Mouse (Mus musculus) midbrain, embryonic 12.5 days (tissue): ENCODE measurements around the gene Dennd4c. TPM values are rescaled to one million over a fixed set of nuclear protein-coding genes. Genes with fewer than 3 reads are reported as not detected.

Source experiments
- ATAC-seq: fragments of 200-750 bp; cut with Nextera tagmentation; 2 replicates; pipeline ENCODE4 v1.8.0; 2017; ENCODE audit warnings: low read depth, moderate TSS enrichment, moderate library complexity; ENCODE audit not compliant: low FRiP score
- H3K27ac ChIP-seq: fragments of 300-500 bp; sonication (generic); replicated peaks from 2 replicates; pipeline ENCODE4 v1.5.1; 2016; ENCODE audit warnings: mild to moderate bottlenecking
- H3K27me3 ChIP-seq: fragments of 300-500 bp; sonication (generic); 2 replicates; pipeline ENCODE4 v1.6.1; 2016; ENCODE audit warnings: mild to moderate bottlenecking
- H3K36me3 ChIP-seq: fragments of 300-500 bp; sonication (generic); 2 replicates; pipeline ENCODE4 v1.6.1; 2016
- H3K4me1 ChIP-seq: fragments of 300-500 bp; sonication (generic); 2 replicates; pipeline ENCODE4 v1.6.1; 2016
- H3K4me2 ChIP-seq: fragments of 300-500 bp; sonication (generic); replicated peaks from 2 replicates; pipeline ENCODE4 v1.6.1; 2016; ENCODE audit warnings: mild to moderate bottlenecking, moderate library complexity
- H3K4me3 ChIP-seq: fragments of 300-500 bp; sonication (generic); 2 replicates; pipeline ENCODE4 v1.5.1; 2016; ENCODE audit warnings: mild to moderate bottlenecking
- H3K9ac ChIP-seq: fragments of 300-500 bp; sonication (generic); replicated peaks from 2 replicates; pipeline ENCODE4 v1.6.1; 2016; ENCODE audit warnings: mild to moderate bottlenecking, moderate library complexity
- H3K9me3 ChIP-seq: fragments of 300-500 bp; sonication (generic); 2 replicates; pipeline ENCODE4 v1.6.1; 2016; ENCODE audit warnings: mild to moderate bottlenecking
- WGBS: fragments of 180-500 bp; shearing (Covaris S2); methylation state at CpG from one replicate; pipeline ENCODE4 v1.1.7; 2016; 5-methylcytosine and 5-hydroxymethylcytosine counted together
- polyA plus RNA-seq: library from polyadenylated mRNA; unstranded; fragments of >200 nt; fragmentation: Nextera tagmentation; extraction: Ambion mirVana; gene quantifications from 2 replicates; pipeline ENCODE4 v1.2.1, GENCODE M21; 2016

The Dennd4c gene
- polyA plus RNA-seq, 1 experiment from 2014 or later, result 6.1 TPM

- no peak overlapping the region for H3K9ac ChIP-seq
- no peak for ATAC-seq
- H3K27ac ChIP-seq, result no peak overlapping the region
- no peaks in the 10 kb centered on the region; the same call in 1 of the 2 replicates for H3K27me3 ChIP-seq
- H3K36me3 ChIP-seq, result no peaks in the 10 kb centered on the region
- H3K9me3 ChIP-seq, result no peaks in the 10 kb centered on the region
- 82% methylated on average over 5 of the region's 5 CpGs for WGBS
- H3K4me3 ChIP-seq, result no peak overlapping the region
- H3K4me1 ChIP-seq, result no peaks in the 10 kb centered on the region
- no peak overlapping the region for H3K4me2 ChIP-seq
Measured at GRCm38 (mm10) chr4:86864087-86864486, 115.7 kb downstream of the Dennd4c start.

DNA sequence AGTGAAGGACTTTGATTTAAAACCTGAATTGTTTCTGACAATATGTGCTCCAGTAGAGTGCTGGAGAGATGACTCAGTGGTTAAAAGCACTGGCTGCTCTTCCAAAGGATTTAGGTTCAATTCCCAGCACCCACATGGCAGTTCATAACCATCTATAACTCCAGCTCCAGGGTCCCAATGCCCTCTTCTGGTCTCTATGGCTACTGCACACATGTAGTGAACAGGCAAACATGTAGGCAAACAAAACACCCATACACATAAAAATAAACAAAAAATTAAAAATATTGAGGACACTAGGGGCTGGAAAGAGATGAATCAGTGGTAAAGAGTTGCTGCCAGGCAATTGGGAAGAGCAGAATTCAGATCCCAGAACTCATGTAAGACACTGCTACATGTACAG lies 123.6 kb downstream of the Dennd4c start:
- Histone ChIP-seq H3K36me3 (no peaks in the 10 kb centered on the region), H3K9ac (no peak overlapping the region), H3K4me1 (peaks cover 9% of the 10 kb centered on the region; the same call in 1 of the 2 replicates), H3K27ac (no peak overlapping the region), H3K9me3 (peaks cover 3% of the 10 kb centered on the region; the same call in 1 of the 2 replicates), H3K27me3 (peaks cover 24% of the 10 kb centered on the region), H3K4me3 (no peak overlapping the region), H3K4me2 (no peak overlapping the region)
- no peak for ATAC-seq

GRCm38 (mm10) chr4:86873072-86873471 lies 124.7 kb downstream of the Dennd4c start:
- H3K27me3 ChIP-seq, result peaks cover 24% of the 10 kb centered on the region
- H3K4me3 ChIP-seq, result no peak overlapping the region
- H3K9ac ChIP-seq, result no peak overlapping the region
- no peak for ATAC-seq
- no peak overlapping the region for H3K4me2 ChIP-seq
- peaks cover 9% of the 10 kb centered on the region; the same call in 1 of the 2 replicates for H3K4me1 ChIP-seq
- H3K9me3 ChIP-seq, result peaks cover 3% of the 10 kb centered on the region; the same call in 1 of the 2 replicates
- H3K36me3 ChIP-seq, result no peaks in the 10 kb centered on the region
- WGBS, result 56% methylated on average over 4 of the region's 4 CpGs
- no peak overlapping the region for H3K27ac ChIP-seq

DNA sequence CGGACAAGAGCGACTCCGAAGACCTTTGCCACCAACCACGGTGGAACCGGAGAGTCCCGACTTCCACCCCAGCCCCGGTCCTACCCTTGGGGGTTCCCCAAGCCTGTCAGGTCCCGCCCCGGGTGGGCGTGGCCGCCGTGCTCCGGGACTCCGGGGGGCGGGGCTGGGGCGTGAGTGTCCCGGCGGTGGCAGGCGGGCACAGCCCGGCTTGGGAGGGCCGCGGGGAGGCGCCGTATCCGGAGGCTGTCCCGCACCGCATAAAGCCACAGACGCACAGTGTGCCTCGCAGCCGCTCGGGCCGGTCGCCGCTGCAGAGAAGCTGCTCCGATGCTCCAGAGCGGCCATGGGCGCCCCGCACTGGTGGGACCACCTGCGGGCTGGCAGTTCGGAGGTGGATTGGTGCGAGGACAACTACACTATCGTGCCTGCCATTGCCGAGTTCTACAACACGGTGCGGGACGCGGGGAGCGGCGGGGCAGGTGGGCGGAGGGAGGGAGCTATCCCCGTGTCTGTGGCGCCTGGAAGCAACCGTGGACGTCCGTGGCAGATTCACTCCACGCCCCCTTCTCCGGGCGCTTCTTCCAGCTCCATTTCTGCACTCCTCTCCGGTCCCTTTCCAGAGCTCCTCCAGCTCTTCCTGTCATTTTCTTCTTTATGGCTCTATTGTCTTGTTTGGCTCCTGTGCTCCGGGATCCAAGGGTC lies 125.9 kb downstream of the Dennd4c start, which contains the start of gene Acer2:
Gene Acer2 (plus strand): TSS at position 251 of the 702 bp plus-strand sequence.
- Histone ChIP-seq H3K36me3 (no peaks in the 10 kb centered on the region), H3K4me3 (peak within 1 kb of the TSS; percentile 71), H3K4me2 (peak within 1 kb of the TSS; percentile 94), H3K27ac (no peak within 1 kb of the TSS; the same call in 1 of the 2 replicates), H3K9me3 (peaks cover 3% of the 10 kb centered on the region; the same call in 1 of the 2 replicates), H3K9ac (peak within 1 kb of the TSS; percentile 75), H3K4me1 (peaks cover 9% of the 10 kb centered on the region; the same call in 1 of the 2 replicates), H3K27me3 (peaks cover 24% of the 10 kb centered on the region)
- WGBS, result under 1% methylated on average over 51 of the region's 60 CpGs
- ATAC-seq, result peak; percentile 95

GRCm38 (mm10) chr4:86879477-86879876 lies 131.1 kb downstream of the Dennd4c start:
- H3K27me3 ChIP-seq, result peaks cover 12% of the 10 kb centered on the region
- H3K9ac ChIP-seq, result no peak overlapping the region
- H3K36me3 ChIP-seq, result no peaks in the 10 kb centered on the region
- no peak for ATAC-seq
- H3K4me1 ChIP-seq, result peaks cover 9% of the 10 kb centered on the region; the same call in 1 of the 2 replicates
- WGBS, result 96% methylated on average over 2 of the region's 2 CpGs
- H3K27ac ChIP-seq, result no peak overlapping the region
- H3K4me3 ChIP-seq, result no peak overlapping the region
- H3K4me2 ChIP-seq, result no peak overlapping the region
- H3K9me3 ChIP-seq, result no peaks in the 10 kb centered on the region

DNA sequence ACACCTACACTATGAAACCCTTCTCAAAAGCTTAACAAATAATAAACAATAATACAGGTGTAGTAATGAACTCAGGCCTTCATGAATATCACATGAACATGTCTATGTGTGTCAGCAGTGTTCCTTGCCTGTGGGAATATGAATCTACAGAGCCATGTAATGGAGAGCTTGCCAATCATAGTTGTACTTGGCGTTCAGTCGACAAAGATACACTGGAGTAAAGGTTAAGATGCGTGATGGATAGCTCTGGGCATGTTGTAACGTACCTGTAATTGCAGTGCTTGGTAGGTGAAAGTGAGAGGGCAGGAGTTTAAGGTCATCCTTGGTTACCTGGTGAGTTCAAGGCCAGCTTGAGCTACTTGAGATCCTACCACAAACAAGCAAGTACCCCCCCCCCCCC lies 132.8 kb downstream of the Dennd4c start:
- ATAC-seq, result no peak
- Histone ChIP-seq H3K4me3 (no peak overlapping the region), H3K27me3 (peaks cover 12% of the 10 kb centered on the region; the same call in 1 of the 2 replicates), H3K36me3 (no peaks in the 10 kb centered on the region), H3K27ac (no peak overlapping the region), H3K9me3 (no peaks in the 10 kb centered on the region), H3K9ac (no peak overlapping the region), H3K4me2 (no peak overlapping the region), H3K4me1 (no peaks in the 10 kb centered on the region)
- WGBS, result 90% methylated on average over 4 of the region's 4 CpGs

DNA sequence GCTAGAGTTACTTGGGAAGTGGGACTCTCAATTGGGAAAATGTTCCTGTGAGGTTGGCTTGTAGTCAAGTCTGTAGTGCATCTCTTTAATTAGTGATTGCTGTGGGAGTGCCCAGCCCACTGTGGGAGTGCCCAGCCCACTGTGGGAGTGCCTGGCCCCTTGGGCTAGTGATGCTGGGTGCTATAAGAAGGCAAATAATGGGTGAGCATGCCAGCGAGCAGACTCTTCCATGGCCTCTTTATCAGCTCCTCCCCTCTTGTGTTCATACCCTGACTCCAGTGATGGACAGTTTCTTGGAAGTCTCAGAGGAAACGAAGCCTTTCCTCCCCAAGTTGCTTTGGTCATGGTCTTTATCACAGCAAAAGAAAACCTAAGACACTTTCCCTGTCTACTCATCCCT lies 134.1 kb downstream of the Dennd4c start:
- no peak overlapping the region for H3K4me3 ChIP-seq
- H3K4me1 ChIP-seq, result no peaks in the 10 kb centered on the region
- ATAC-seq, result no peak
- no peaks in the 10 kb centered on the region for H3K9me3 ChIP-seq
- H3K4me2 ChIP-seq, result no peak overlapping the region
- 0 out of 2 replicates have a peak, but pooled peaks cover 8% of the 10 kb centered on the region for H3K27me3 ChIP-seq
- H3K36me3 ChIP-seq, result no peaks in the 10 kb centered on the region
- H3K27ac ChIP-seq, result no peak overlapping the region
- 73% methylated on average over 2 of the region's 2 CpGs for WGBS
- no peak overlapping the region for H3K9ac ChIP-seq

DNA sequence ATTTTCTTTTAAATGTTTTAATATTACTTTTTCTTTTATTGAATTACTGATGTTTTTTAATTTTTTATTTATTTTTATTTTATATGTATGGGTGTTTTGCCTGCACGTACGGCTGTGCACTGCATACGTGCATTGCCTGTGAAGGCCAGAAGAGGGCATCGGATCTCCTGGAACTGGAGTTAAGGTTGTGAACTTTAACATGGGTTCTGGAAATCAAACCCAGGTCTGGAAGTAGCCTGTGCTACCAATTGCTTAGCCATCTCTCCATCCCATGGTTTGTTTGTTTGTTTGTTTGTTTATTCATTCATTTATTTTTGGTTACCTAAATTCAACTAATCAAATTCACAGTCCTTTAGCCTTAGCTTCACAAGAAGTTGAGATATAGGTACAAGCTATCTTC lies 136.6 kb downstream of the Dennd4c start:
- no peaks in the 10 kb centered on the region for H3K36me3 ChIP-seq
- WGBS, result 40% methylated on average over 4 of the region's 4 CpGs

DNA sequence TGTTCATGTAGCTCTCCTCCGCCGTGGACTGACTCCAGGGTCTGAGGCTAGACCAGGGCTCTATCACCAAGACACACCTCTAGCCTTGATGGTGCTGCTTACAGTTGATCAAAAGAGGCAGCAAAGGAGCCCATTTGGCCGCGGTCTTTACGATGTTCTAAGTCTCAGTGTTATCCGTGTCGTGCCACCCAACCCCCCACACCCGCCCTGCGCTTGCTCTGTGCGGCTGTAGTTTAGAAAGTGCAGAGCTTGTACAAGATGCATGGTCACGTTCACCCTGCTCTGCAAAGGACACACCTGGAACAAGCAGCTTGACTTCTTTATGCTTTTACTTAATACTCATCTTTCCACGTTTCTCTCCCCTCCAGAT lies 137.4 kb downstream of the Dennd4c start:
- H3K4me3 ChIP-seq, result peak overlapping the region; percentile 4; the same call in 1 of the 2 replicates

More for the DNA sequence above, 136.6 kb downstream of the Dennd4c start:
- no peak overlapping the region for H3K9ac ChIP-seq
- no peaks in the 10 kb centered on the region for H3K4me1 ChIP-seq
- ATAC-seq, result no peak
- H3K4me3 ChIP-seq, result no peak overlapping the region
- H3K27ac ChIP-seq, result no peak overlapping the region
- H3K27me3 ChIP-seq, result 0 out of 2 replicates have a peak, but pooled peaks cover 8% of the 10 kb centered on the region
- H3K4me2 ChIP-seq, result no peak overlapping the region
- H3K9me3 ChIP-seq, result no peaks in the 10 kb centered on the region

DNA sequence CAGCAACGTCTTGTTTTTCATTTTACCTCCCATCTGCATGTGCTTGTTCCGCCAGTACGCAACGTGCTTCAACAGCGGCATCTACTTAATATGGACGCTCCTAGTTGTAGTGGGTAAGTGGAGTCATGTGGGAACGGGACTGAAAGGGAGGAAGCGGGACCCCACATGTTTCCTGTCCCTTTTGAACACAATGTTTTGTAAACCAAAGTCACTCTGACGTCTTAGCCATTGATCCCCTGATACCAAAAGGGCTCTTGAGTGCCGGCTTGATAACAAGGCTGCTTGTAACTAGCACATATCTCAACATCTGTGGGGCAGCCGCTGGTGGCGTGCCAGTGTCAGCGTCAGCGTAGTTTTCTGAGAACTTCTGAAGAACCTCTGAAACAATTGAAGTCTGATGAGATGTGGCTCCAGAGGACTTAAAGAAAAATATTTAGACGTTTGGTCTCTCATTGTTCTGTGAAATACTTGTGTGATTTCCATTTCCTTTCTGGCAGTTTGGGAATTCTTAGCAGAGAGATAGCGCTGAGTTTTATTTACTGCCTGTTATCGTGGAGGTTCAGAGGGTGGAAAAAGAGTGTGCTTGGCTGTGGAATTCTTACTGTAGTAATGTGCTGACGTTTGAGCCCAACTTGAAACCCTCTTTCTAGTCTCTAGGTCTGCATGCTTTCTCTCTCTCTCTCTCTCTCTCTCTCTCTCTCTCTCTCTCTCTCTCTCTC lies 138.0 kb downstream of the Dennd4c start:
- Histone ChIP-seq H3K4me2 (peak overlapping the region; percentile 32), H3K4me3 (peak overlapping the region; percentile 4; the same call in 1 of the 2 replicates), H3K9ac (no peak overlapping the region), H3K27me3 (0 out of 2 replicates have a peak, but pooled peaks cover 8% of the 10 kb centered on the region), H3K4me1 (no peaks in the 10 kb centered on the region), H3K36me3 (no peaks in the 10 kb centered on the region), H3K27ac (no peak overlapping the region), H3K9me3 (no peaks in the 10 kb centered on the region)
- no peak for ATAC-seq
- WGBS, result 52% methylated on average over 18 of the region's 18 CpGs

More for the DNA sequence above, 137.4 kb downstream of the Dennd4c start:
- ATAC-seq, result no peak
- H3K4me1 ChIP-seq, result no peaks in the 10 kb centered on the region
- H3K4me2 ChIP-seq, result peak overlapping the region; percentile 32
- 52% methylated on average over 12 of the region's 12 CpGs for WGBS
- H3K9ac ChIP-seq, result no peak overlapping the region
- no peaks in the 10 kb centered on the region for H3K36me3 ChIP-seq
- 0 out of 2 replicates have a peak, but pooled peaks cover 8% of the 10 kb centered on the region for H3K27me3 ChIP-seq
- no peak overlapping the region for H3K27ac ChIP-seq
- H3K9me3 ChIP-seq, result no peaks in the 10 kb centered on the region

- Histone ChIP-seq H3K27ac (no peak overlapping the region), H3K4me2 (no peak overlapping the region), H3K9me3 (no peaks in the 10 kb centered on the region), H3K27me3 (0 out of 2 replicates have a peak, but pooled peaks cover 8% of the 10 kb centered on the region), H3K4me1 (no peaks in the 10 kb centered on the region), H3K4me3 (no peak overlapping the region), H3K9ac (no peak overlapping the region), H3K36me3 (no peaks in the 10 kb centered on the region)
- no peak for ATAC-seq
- 68% methylated on average over 5 of the region's 5 CpGs for WGBS
Measured at GRCm38 (mm10) chr4:86887879-86888278, 139.5 kb downstream of the Dennd4c start.

GRCm38 (mm10) chr4:86897411-86897810 lies 149.1 kb downstream of the Dennd4c start:
- no peak for ATAC-seq
- Histone ChIP-seq H3K27ac (no peak overlapping the region), H3K9me3 (no peaks in the 10 kb centered on the region), H3K36me3 (no peaks in the 10 kb centered on the region), H3K9ac (no peak overlapping the region), H3K4me2 (no peak overlapping the region), H3K4me1 (no peaks in the 10 kb centered on the region), H3K4me3 (no peak overlapping the region), H3K27me3 (no peaks in the 10 kb centered on the region)
- WGBS, result 84% methylated on average over 7 of the region's 7 CpGs
